Mouse (Mus musculus) CH12.LX (cell line): ENCODE results near the gene Prdx3. TPM values are rescaled to one million over a fixed set of nuclear protein-coding genes. Genes with fewer than 3 reads are reported as not detected.

Experiments
- DNase-seq: peaks from one replicate; pipeline ENCODE4 v3.0.0-alpha.2; 2013; ENCODE audit errors: extremely low read depth
- H3K27ac ChIP-seq: 2 replicates; pipeline ENCODE4 v1.5.1; 2012; ENCODE audit warnings: low read depth, mild to moderate bottlenecking, control low read depth, moderate library complexity; ENCODE audit not compliant: insufficient read depth
- H3K27me3 ChIP-seq: replicated peaks from 2 replicates; pipeline ENCODE3; 2012; ENCODE audit warnings: inconsistent platforms
- H3K36me3 ChIP-seq, 2 experiments: replicated peaks in 1 of 2; 2 replicates each; pipeline versions ENCODE3 to v1.6.1; 2012; ENCODE audit warnings: inconsistent platforms in 1 of 2, low read length in 1 of 2, mild to moderate bottlenecking in 1 of 2, mixed read lengths in 1 of 2, moderate library complexity in 1 of 2; ENCODE audit not compliant: control insufficient read depth in 1 of 2, insufficient read depth in 1 of 2
- H3K4me1 ChIP-seq, 2 experiments: 2 replicates each; pipeline ENCODE4 v1.6.1; 2012; ENCODE audit warnings: inconsistent platforms in 1 of 2, moderate library complexity in 1 of 2; ENCODE audit not compliant: insufficient read depth in 2 of 2, control insufficient read depth in 1 of 2
- H3K4me2 ChIP-seq: 2 replicates; pipeline ENCODE4 v1.6.1; 2012; ENCODE audit warnings: low read depth, mild to moderate bottlenecking, control low read depth; ENCODE audit not compliant: poor library complexity, insufficient read depth, severe bottlenecking
- H3K4me3 ChIP-seq, 3 experiments: fragments of 150-350 bp in 1 of 3; sonication (generic) in 1 of 3; replicated peaks in 1 of 3; 2 replicates each; pipeline versions ENCODE3 to v1.5.1; 2011 to 2012; ENCODE audit warnings: low read depth in 2 of 3, low read length in 2 of 3, mild to moderate bottlenecking in 2 of 3, moderate library complexity in 2 of 3, control low read depth in 1 of 3, improper control_type of control experiment in 1 of 3, inconsistent platforms in 1 of 3, mixed read lengths in 1 of 3; ENCODE audit not compliant: poor library complexity in 1 of 3
- H3K79me2 ChIP-seq: replicated peaks from 2 replicates; pipeline ENCODE4 v1.6.1; 2012; ENCODE audit warnings: mild to moderate bottlenecking, moderate library complexity; ENCODE audit not compliant: control insufficient read depth, poor library complexity, insufficient read depth, severe bottlenecking; ENCODE audit errors: extremely low read depth
- H3K9ac ChIP-seq: 2 replicates; pipeline ENCODE4 v1.6.1; 2012; ENCODE audit warnings: low read depth, mild to moderate bottlenecking, control low read depth, moderate library complexity; ENCODE audit not compliant: insufficient read depth
- H3K9me3 ChIP-seq: replicated peaks from 2 replicates; pipeline ENCODE3; 2012; ENCODE audit warnings: low read length, inconsistent platforms, mixed read lengths
- BHLHE40 ChIP-seq: IDR thresholded peaks from 2 replicates; pipeline ENCODE4 v1.6.1; 2011; ENCODE audit warnings: mild to moderate bottlenecking, low read depth, low read length, improper control_type of control experiment
- CHD1 ChIP-seq: IDR thresholded peaks from 2 replicates; pipeline ENCODE4 v1.6.1; 2012; ENCODE audit warnings: low read depth, low read length, improper control_type of control experiment, inconsistent platforms
- CHD2 ChIP-seq: IDR thresholded peaks from 2 replicates; pipeline ENCODE4 v1.6.1; 2011; ENCODE audit warnings: low read length, improper control_type of control experiment
- CTCF ChIP-seq, 2 experiments: IDR thresholded peaks in 1 of 2; conservative IDR thresholded peaks in 1 of 2; 2 replicates each; pipeline ENCODE4 v1.5.1; 2011 to 2012; ENCODE audit warnings: low read depth in 2 of 2, low read length in 2 of 2, improper control_type of control experiment in 1 of 2, inconsistent platforms in 1 of 2, mild to moderate bottlenecking in 1 of 2, moderate library complexity in 1 of 2
- E2F4 ChIP-seq: IDR thresholded peaks from 2 replicates; pipeline ENCODE4 v1.6.1; 2011; ENCODE audit warnings: low read depth, low read length, improper control_type of control experiment; ENCODE audit not compliant: insufficient replicate concordance
- ELF1 ChIP-seq: IDR thresholded peaks from 2 replicates; pipeline ENCODE4 v1.6.1; 2014; ENCODE audit warnings: low read depth, mild to moderate bottlenecking, inconsistent platforms, low read length, improper control_type of control experiment
- EP300 ChIP-seq: IDR thresholded peaks from 2 replicates; pipeline ENCODE4 v1.6.1; 2011; ENCODE audit warnings: low read length, improper control_type of control experiment
- ETS1 ChIP-seq: conservative IDR thresholded peaks from 2 replicates; pipeline ENCODE4 v1.6.1; 2012; ENCODE audit warnings: low read depth, mild to moderate bottlenecking, inconsistent platforms, low read length, improper control_type of control experiment, moderate library complexity
- GABPA ChIP-seq: IDR thresholded peaks from 2 replicates; pipeline ENCODE4 v1.6.1; 2012; ENCODE audit warnings: low read depth, low read length, improper control_type of control experiment, inconsistent platforms; ENCODE audit not compliant: insufficient replicate concordance
- HCFC1 ChIP-seq: IDR thresholded peaks from 2 replicates; pipeline ENCODE4 v1.6.1; 2012; ENCODE audit warnings: low read depth, mild to moderate bottlenecking, inconsistent platforms, low read length, improper control_type of control experiment
- IRF4 ChIP-seq: IDR thresholded peaks from 2 replicates; pipeline ENCODE4 v1.6.1; 2014; ENCODE audit warnings: low read depth, mild to moderate bottlenecking, inconsistent platforms, low read length, improper control_type of control experiment
- JUND ChIP-seq: conservative IDR thresholded peaks from 2 replicates; pipeline ENCODE4 v1.6.1; 2011; ENCODE audit warnings: low read depth, low read length, improper control_type of control experiment
- KAT2A ChIP-seq: IDR thresholded peaks from 2 replicates; pipeline ENCODE4 v1.6.1; 2012; ENCODE audit warnings: low read length, improper control_type of control experiment, inconsistent platforms; ENCODE audit not compliant: insufficient replicate concordance
- MAFK ChIP-seq: IDR thresholded peaks from 2 replicates; pipeline ENCODE4 v1.6.1; 2011; ENCODE audit warnings: low read length, improper control_type of control experiment; ENCODE audit not compliant: insufficient replicate concordance
- MAZ ChIP-seq: IDR thresholded peaks from 2 replicates; pipeline ENCODE4 v1.6.1; 2012; ENCODE audit warnings: low read depth, mild to moderate bottlenecking, inconsistent platforms, low read length, improper control_type of control experiment, moderate library complexity
- MEF2A ChIP-seq: IDR thresholded peaks from 2 replicates; pipeline ENCODE4 v1.6.1; 2014; ENCODE audit warnings: low read depth, mild to moderate bottlenecking, inconsistent platforms, low read length, improper control_type of control experiment, borderline replicate concordance
- MXI1 ChIP-seq: IDR thresholded peaks from 2 replicates; pipeline ENCODE4 v1.6.1; 2011; ENCODE audit warnings: mild to moderate bottlenecking, low read depth, low read length, improper control_type of control experiment
- MYC ChIP-seq: IDR thresholded peaks from 2 replicates; pipeline ENCODE4 v1.6.1; 2011; ENCODE audit warnings: low read depth, mild to moderate bottlenecking, improper control_type of control experiment, low read length
- NRF1 ChIP-seq: IDR thresholded peaks from 2 replicates; pipeline ENCODE4 v1.6.1; 2014; ENCODE audit warnings: low read depth, mild to moderate bottlenecking, inconsistent platforms, low read length, improper control_type of control experiment, moderate library complexity
- POLR2A ChIP-seq: IDR thresholded peaks from 2 replicates; pipeline ENCODE4 v1.6.1; 2011; ENCODE audit warnings: low read depth, mild to moderate bottlenecking, improper control_type of control experiment, low read length
- POLR2AphosphoS2 ChIP-seq: IDR thresholded peaks from 2 replicates; pipeline ENCODE4 v1.6.1; 2011; ENCODE audit warnings: low read depth, low read length, improper control_type of control experiment
- RAD21 ChIP-seq: IDR thresholded peaks from 2 replicates; pipeline ENCODE4 v1.6.1; 2011; ENCODE audit warnings: low read depth, mild to moderate bottlenecking, low read length, improper control_type of control experiment, moderate library complexity
- RCOR1 ChIP-seq: conservative IDR thresholded peaks from 2 replicates; pipeline ENCODE4 v1.6.1; 2012; ENCODE audit warnings: low read depth, mild to moderate bottlenecking, inconsistent platforms, low read length, improper control_type of control experiment
- SIN3A ChIP-seq: IDR thresholded peaks from 2 replicates; pipeline ENCODE4 v1.6.1; 2012; ENCODE audit warnings: low read length, improper control_type of control experiment, inconsistent platforms
- SMC3 ChIP-seq: IDR thresholded peaks from 2 replicates; pipeline ENCODE4 v1.6.1; 2011; ENCODE audit warnings: low read depth, low read length, improper control_type of control experiment
- TBP ChIP-seq: conservative IDR thresholded peaks from 2 replicates; pipeline ENCODE4 v1.6.1; 2011; ENCODE audit warnings: low read depth, low read length, improper control_type of control experiment
- TCF12 ChIP-seq: IDR thresholded peaks from 2 replicates; pipeline ENCODE4 v1.6.1; 2014; ENCODE audit warnings: low read depth, mild to moderate bottlenecking, inconsistent platforms, low read length, improper control_type of control experiment
- USF2 ChIP-seq: conservative IDR thresholded peaks from 2 replicates; pipeline ENCODE4 v1.6.1; 2011; ENCODE audit warnings: low read depth, low read length, improper control_type of control experiment
- ZC3H11A ChIP-seq: IDR thresholded peaks from 2 replicates; pipeline ENCODE4 v1.6.1; 2012; ENCODE audit warnings: low read depth, mild to moderate bottlenecking, inconsistent platforms, low read length, improper control_type of control experiment
- ZKSCAN1 ChIP-seq: IDR thresholded peaks from 2 replicates; pipeline ENCODE4 v1.6.1; 2012; ENCODE audit warnings: low read depth, inconsistent platforms, low read length, improper control_type of control experiment, borderline replicate concordance
- ZMIZ1 ChIP-seq: IDR thresholded peaks from 2 replicates; pipeline ENCODE4 v1.6.1; 2012; ENCODE audit warnings: low read depth, mild to moderate bottlenecking, inconsistent platforms, low read length, improper control_type of control experiment
- ZNF384 ChIP-seq: IDR thresholded peaks from 2 replicates; pipeline ENCODE4 v1.6.1; 2012; ENCODE audit warnings: low read depth, low read length, improper control_type of control experiment, inconsistent platforms
- dilution Hi-C: fragments of 300-500 bp; cut with MboI; formaldehyde crosslinking; loops from 2 replicates; pipeline ENCODE4 v1.14.3; 2020; ENCODE audit warnings: low sequenced_read_pairs; ENCODE audit not compliant: extremely low pct_unique_long_range_greater_than_20kb, extremely low pct_ligation_motif_present
- in situ Hi-C: fragments of 300-500 bp; cut with MboI; formaldehyde crosslinking; loops from 3 replicates; pipeline ENCODE4 v1.14.3; 2019; ENCODE audit warnings: low sequenced_read_pairs, low pct_ligation_motif_present, low pct_unique_long_range_greater_than_20kb, mixed read lengths
- polyA plus RNA-seq: library from polyadenylated mRNA; unstranded; fragments of >175 nt; gene quantifications from 2 replicates; pipeline ENCODE4 v1.2.1, GENCODE M21; 2012; ENCODE audit warnings: low read depth; ENCODE audit not compliant: insufficient read length
- total RNA-seq, 2 experiments: library from RNA; depleted of rRNA; stranded (reverse); fragments of 300-350 nt in 1 of 2; fragments of >200 nt in 1 of 2; gene quantifications; 2 replicates each; pipeline ENCODE4 v1.2.3; 2012 to 2014

The Prdx3 gene
- total and polyA plus RNA-seq, 3 experiments: 180 to 427 (median 246) TPM

DNA sequence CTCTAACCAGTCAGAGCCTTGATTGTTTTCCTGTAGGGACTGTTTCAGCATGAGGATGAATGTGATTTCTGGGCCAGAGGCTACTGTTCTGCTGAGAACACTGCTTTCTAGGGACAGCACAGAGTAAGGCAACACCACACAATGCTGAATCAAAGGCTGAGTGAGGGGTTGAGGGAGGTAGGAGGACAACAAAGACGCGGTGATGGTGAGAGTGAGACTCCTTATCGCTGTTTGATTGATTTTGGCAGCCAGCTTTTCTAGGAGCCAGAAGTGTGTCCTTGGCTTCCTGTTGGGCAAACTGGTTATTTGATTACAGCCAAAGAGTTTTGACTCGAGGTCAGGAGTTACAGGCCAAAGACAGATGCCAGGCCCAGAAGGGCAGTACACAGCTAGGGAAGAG, 40.9 kb upstream of the Prdx3 start:
- dilution Hi-C loops (no loop called here), in situ Hi-C loops (no loop called here)
- H3K79me2 ChIP-seq: 0 out of 2 replicates have a peak, but pooled peaks cover 2% of the 10 kb centered on the region
- no peaks in the 10 kb centered on the region for H3K9me3 ChIP-seq
- H3K4me2 ChIP-seq: no peak overlapping the region
- peaks cover 8 to 42% of the 10 kb centered on the region in 2 experiments for H3K4me1 ChIP-seq
- DNase-seq: no peak
- H3K9ac ChIP-seq: no peak overlapping the region
- H3K27me3 ChIP-seq: no peaks in the 10 kb centered on the region
- no peak for TF ChIP-seq ETS1
- no peak for TF ChIP-seq MYC
- TF ChIP-seq ELF1: no peak
- no peak for TF ChIP-seq POLR2A
- TF ChIP-seq SMC3: no peak
- no peak for TF ChIP-seq IRF4
- no peak for TF ChIP-seq MAZ
- no peak for TF ChIP-seq EP300
- no peak for TF ChIP-seq MEF2A
- TF ChIP-seq ZMIZ1: no peak
- no peak for TF ChIP-seq GABPA
- no peak for TF ChIP-seq USF2
- TF ChIP-seq BHLHE40: no peak
- H3K27ac ChIP-seq: no peak overlapping the region
- no peak overlapping the region for H3K4me3 ChIP-seq
- H3K36me3 ChIP-seq: peaks cover 0 to 6% of the 10 kb centered on the region in 2 experiments

GRCm38 (mm10) chr19:60911653-60912052, 37.3 kb upstream of the Prdx3 start:
- in situ Hi-C loops: no loop called here
- dilution Hi-C loops: no loop called here
- Histone ChIP-seq H3K79me2 (0 out of 2 replicates have a peak, but pooled peaks cover 5% of the 10 kb centered on the region), H3K36me3 (peaks cover 0 to 3% of the 10 kb centered on the region in 2 experiments), H3K27me3 (no peaks in the 10 kb centered on the region), H3K9ac (no peak overlapping the region), H3K4me3 (no peak overlapping the region), H3K4me2 (peak overlapping the region; percentile 66), H3K9me3 (no peaks in the 10 kb centered on the region), H3K4me1 (peaks cover 10 to 40% of the 10 kb centered on the region in 2 experiments), H3K27ac (no peak overlapping the region)
- no peak for DNase-seq
- TF ChIP-seq KAT2A: no peak
- 0 out of 2 replicates have a peak, but pooled peaks have one; percentile 38 for TF ChIP-seq CHD2
- no peak for TF ChIP-seq JUND
- TF ChIP-seq NRF1: no peak
- no peak for TF ChIP-seq ETS1
- peak; percentile 61; the same call in 1 of the 2 replicates for TF ChIP-seq SIN3A
- no peak for TF ChIP-seq MAZ
- TF ChIP-seq MXI1: peak; percentile 67
- no peak for TF ChIP-seq TBP
- 0 out of 2 replicates have a peak, but pooled peaks have one; percentile 41 for TF ChIP-seq BHLHE40
- peak; percentile 81 for TF ChIP-seq EP300
- TF ChIP-seq MEF2A: no peak
- TF ChIP-seq MAFK: no peak
- TF ChIP-seq HCFC1: no peak
- no peak for TF ChIP-seq ZMIZ1
- TF ChIP-seq RCOR1: no peak
- TF ChIP-seq CHD1: no peak
- TF ChIP-seq IRF4: peak; percentile 80
- TF ChIP-seq POLR2A: no peak
- peak; percentile 57; the same call in 1 of the 2 replicates for TF ChIP-seq ZNF384
- TF ChIP-seq GABPA: no peak
- TF ChIP-seq TCF12: no peak
- no peak for TF ChIP-seq POLR2AphosphoS2
- no peak for TF ChIP-seq ZC3H11A
- no peak for TF ChIP-seq ZKSCAN1
- TF ChIP-seq RAD21: no peak
- TF ChIP-seq E2F4: no peak
- no peak for TF ChIP-seq CTCF (conservative IDR thresholded peaks at IDR 0.05 in 1 of 2, IDR thresholded peaks at IDR 0.05 in 1 of 2; ENCODE audit: low read depth in 2 of 2, low read length in 2 of 2)
